22 mouse cellular contexts compared by ENCODE assay signal in the genomic region with DNA sequence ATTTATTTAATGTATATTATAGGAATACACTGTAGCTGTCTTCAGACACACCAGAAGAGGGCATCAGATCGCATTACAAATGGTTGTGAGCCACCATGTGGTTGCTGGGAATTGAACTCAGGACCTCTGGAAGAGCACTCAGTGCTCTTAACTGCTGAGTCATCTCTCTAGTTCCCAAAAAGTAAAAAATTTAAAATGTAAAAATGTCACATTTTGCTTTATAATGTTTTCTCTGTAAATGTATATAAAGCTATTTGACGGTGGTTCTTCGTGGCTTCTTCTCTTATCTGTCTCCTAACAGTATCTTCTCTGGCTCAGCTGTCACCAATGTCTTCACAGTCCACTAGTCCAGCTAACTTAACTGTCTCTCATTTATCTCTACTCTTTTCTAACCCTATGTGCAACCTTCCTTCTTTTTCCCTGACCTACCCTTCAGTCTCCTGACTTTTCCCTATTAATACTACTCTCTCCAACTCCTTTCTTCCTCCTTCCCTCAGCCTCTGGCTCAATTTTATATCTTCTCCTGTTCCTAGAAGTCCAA. TPM values are rescaled to one million over a fixed set of nuclear protein-coding genes. Genes with fewer than 3 reads are reported as not detected.
DNase-seq lines count a peak whose midpoint lies in the region; ATAC-seq and TF ChIP-seq lines count a peak whose summit lies in the region.
"Had no signal": no experiment of that assay in that cellular context is flagged by ENCODE, and none has a peak within 500 bp of the region (broad histone marks: within the 10 kb centered on the region; RNA-seq: fewer than 3 reads in every experiment).

No protein-coding gene starts in this region.

- peaks cover 67% of the 10 kb centered on the region for H3K36me3 ChIP-seq in liver, embryonic 14.5 days (replicated peaks; ENCODE audit: control insufficient read depth, insufficient read depth, low read depth)

- peak; percentile 55; the same call in 1 of the 2 replicates for ATAC-seq in erythroblast, adult 5-6 weeks (replicated peaks; ENCODE audit: low FRiP score, poor library complexity, severe bottlenecking)
- peak; percentile 58; the same call in 1 of the 2 replicates for ATAC-seq in liver, embryonic 14.5 days (ENCODE audit: insufficient read depth)
- peak; percentile 76 for ATAC-seq in megakaryocyte progenitor cell, adult 5-6 weeks (replicated peaks; ENCODE audit: poor library complexity)
- ATAC-seq: CD4-positive, CD25-positive, alpha-beta regulatory T cell, adult 4 months; forebrain, embryonic 16.5 days had no signal

- no peak overlapping the region for H3K4me2 ChIP-seq in liver, embryonic 14.5 days (ENCODE audit: low read depth)
- H3K4me2 ChIP-seq: heart, embryonic 12.5 days; hindbrain, embryonic 14.5 days had no signal

- no peak overlapping the region for H3K27ac ChIP-seq in layer of hippocampus, adult 2 months
- peak overlapping the region; percentile 30; the same call in 1 of the 2 replicates for H3K27ac ChIP-seq in liver, embryonic 14.5 days
- H3K27ac ChIP-seq: embryonic facial prominence, embryonic 10.5 days; gastrocnemius, adult 2 months; hindbrain, embryonic 10.5 days; hindbrain, embryonic 14.5 days had no signal

- no peaks in the 10 kb centered on the region for H3K9me3 ChIP-seq in liver, embryonic 14.5 days (ENCODE audit: control insufficient read depth, low read length)
- H3K9me3 ChIP-seq: embryonic facial prominence, embryonic 10.5 days; heart, embryonic 12.5 days; hindbrain, embryonic 10.5 days had no signal

- H3K27me3 ChIP-seq in liver, embryonic 14.5 days (ENCODE audit: control insufficient read depth, insufficient read depth, low read length) = no peaks in the 10 kb centered on the region
- H3K27me3 ChIP-seq: heart, embryonic 12.5 days had no signal

- no peak overlapping the region for H3K9ac ChIP-seq in liver, embryonic 14.5 days (replicated peaks)
- H3K9ac ChIP-seq: heart, embryonic 12.5 days; hindbrain, embryonic 14.5 days had no signal

- no peak for DNase-seq in layer of hippocampus, adult 2 months (ENCODE audit: low spot score in 2 of 2)
- DNase-seq in layer of hippocampus, adult 9-11 months = no peak
- DNase-seq in liver, embryonic 14.5 days (ENCODE audit: low read depth in 3 of 3, low spot score in 3 of 3) = no peak
- DNase-seq in cerebellum, adult 9-11 months = no peak
- DNase-seq in thymus, postnatal 25 days = no peak
- no peak for DNase-seq in Muller cell, postnatal 12 days (ENCODE audit: inconsistent ontology term)
- DNase-seq: adrenal gland, adult 2 months; adrenal gland, postnatal 25 days; B cell, adult 2 months; cerebellum, adult 18-20 months; cerebellum, postnatal 10 days; gastrocnemius, adult 2 months; gastrocnemius, postnatal 25 days had no signal

- TF ChIP-seq EP300 in liver, embryonic 14.5 days (IDR thresholded peaks at IDR 0.05; ENCODE audit: low read depth) = peak; percentile 16; the same call in 1 of the 2 replicates

- 0 out of 2 replicates have a peak, but pooled peaks have one; percentile 15 for TF ChIP-seq CTCF in layer of hippocampus, adult 2 months (conservative IDR thresholded peaks at IDR 0.05)
- TF ChIP-seq CTCF in liver, embryonic 14.5 days (IDR thresholded peaks at IDR 0.05; ENCODE audit: low read depth) = no peak

- no peak overlapping the region for H3K4me3 ChIP-seq in layer of hippocampus, adult 2 months
- H3K4me3 ChIP-seq in liver, embryonic 14.5 days (ENCODE audit: insufficient read depth in 1 of 2, low read depth in 2 of 2, low read length in 2 of 2) = no peak overlapping the region
- H3K4me3 ChIP-seq: embryonic facial prominence, embryonic 10.5 days; erythroblast, embryonic 14.5 days; gastrocnemius, adult 2 months; heart, embryonic 12.5 days; hindbrain, embryonic 10.5 days had no signal

- peaks cover 3 to 4% of the 10 kb centered on the region in 2 experiments; a peak in 3 of 4 replicates for H3K4me1 ChIP-seq in liver, embryonic 14.5 days (replicated peaks; ENCODE audit: control insufficient read depth in 2 of 2, insufficient read depth in 2 of 2, low read length in 1 of 2)
- H3K4me1 ChIP-seq: embryonic facial prominence, embryonic 10.5 days; heart, embryonic 12.5 days; hindbrain, embryonic 10.5 days had no signal

- WGBS in liver, embryonic 14.5 days (ENCODE audit: insufficient replicate concordance) = 44% methylated on average over 3 of the region's 3 CpGs

RNA-seq across cellular contexts. Expression of a gene that starts 36.1 kb away (rescaled TPM):
- 10 to 100 TPM; 47.8 to 52.5 TPM for total RNA-seq in layer of hippocampus, adult 2 months (2021)
- total RNA-seq in erythroblast, adult 5-6 weeks (2015; ENCODE audit: low replicate concordance) = 10.4 and 19.9 TPM in 2 replicates
- 31.5 and 53.4 TPM in 2 replicates for total RNA-seq in erythroblast, adult 5-6 weeks (2017; ENCODE audit: low replicate concordance)
- polyA plus RNA-seq in liver, embryonic 14.5 days (2012; rRNA removed) = 8.7 and 9.7 TPM in 2 replicates
- 10.8 and 12.3 TPM in 2 replicates for polyA plus RNA-seq in liver, embryonic 14.5 days (2014; fragmentation: Nextera tagmentation; extraction: Ambion mirVana)
- 43.8 and 53.6 TPM in 2 replicates for total RNA-seq in megakaryocyte progenitor cell, adult 5-6 weeks (2015)
- total RNA-seq in megakaryocyte progenitor cell, adult 5-6 weeks (2017) = 38.2 and 40.9 TPM in 2 replicates
